Mouse (Mus musculus): ENCODE data around the gene Ttc33.

The Ttc33 gene

GRCm38 (mm10) chr15:5186293-5186675 is 959 bp downstream of the Ttc33 start:
- 9% methylated on average over 10 of the region's 10 CpGs for WGBS

DNA sequence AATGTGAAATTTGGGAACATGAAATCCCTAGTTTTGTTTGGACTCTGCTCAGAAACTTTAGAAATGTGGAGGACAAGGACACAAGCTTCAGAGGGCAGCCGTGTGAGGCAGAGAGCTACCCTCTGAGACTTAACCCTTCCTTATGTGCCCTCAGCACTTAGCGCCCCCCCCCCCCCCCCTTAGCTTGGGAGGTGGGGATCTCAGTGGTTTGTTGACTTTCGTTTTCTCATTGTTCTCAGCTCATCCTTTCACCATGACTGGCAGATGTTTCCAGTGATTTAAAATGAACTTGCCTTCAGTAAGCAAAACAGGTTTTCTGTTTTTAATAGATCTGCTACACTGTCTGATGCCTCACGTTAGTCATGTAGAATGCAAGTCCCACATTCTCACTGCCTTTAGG is 1.8 kb downstream of the Ttc33 start:
- 44% methylated on average over 4 of the region's 4 CpGs for WGBS

GRCm38 (mm10) chr15:5188029-5188428 is 2.7 kb downstream of the Ttc33 start:
- 70% methylated on average over 1 of the region's 1 CpGs for WGBS

GRCm38 (mm10) chr15:5189504-5190093 is 4.3 kb downstream of the Ttc33 start:
- WGBS = 41% methylated on average over 10 of the region's 10 CpGs

- WGBS = 58% methylated on average over 3 of the region's 3 CpGs
These were observed 8.5 kb downstream of the Ttc33 start for GRCm38 (mm10) chr15:5193833-5194232.

DNA sequence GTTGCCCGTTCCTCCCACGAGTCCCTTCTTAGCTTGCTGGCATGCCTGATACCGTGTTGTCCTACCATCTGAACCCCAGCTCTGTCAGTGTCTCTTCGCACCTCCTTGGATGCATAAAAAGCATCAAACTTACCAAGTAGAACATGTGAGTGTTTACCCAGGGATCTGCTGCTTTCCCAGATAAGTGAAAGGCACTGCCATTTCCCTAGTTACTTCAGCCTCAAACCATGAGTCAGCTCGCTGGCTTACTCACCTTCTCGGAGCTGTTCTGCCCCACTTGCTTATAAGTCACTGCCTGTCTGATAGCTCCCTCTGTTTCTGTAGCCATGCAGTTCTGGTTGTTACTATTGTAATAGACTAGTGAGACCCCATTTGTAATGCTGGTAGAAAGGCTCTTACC is 9.1 kb downstream of the Ttc33 start:
- WGBS = 61% methylated on average over 6 of the region's 6 CpGs

- WGBS = 85% methylated on average over 9 of the region's 9 CpGs
These were observed 9.6 kb downstream of the Ttc33 start for GRCm38 (mm10) chr15:5194931-5195330.

DNA sequence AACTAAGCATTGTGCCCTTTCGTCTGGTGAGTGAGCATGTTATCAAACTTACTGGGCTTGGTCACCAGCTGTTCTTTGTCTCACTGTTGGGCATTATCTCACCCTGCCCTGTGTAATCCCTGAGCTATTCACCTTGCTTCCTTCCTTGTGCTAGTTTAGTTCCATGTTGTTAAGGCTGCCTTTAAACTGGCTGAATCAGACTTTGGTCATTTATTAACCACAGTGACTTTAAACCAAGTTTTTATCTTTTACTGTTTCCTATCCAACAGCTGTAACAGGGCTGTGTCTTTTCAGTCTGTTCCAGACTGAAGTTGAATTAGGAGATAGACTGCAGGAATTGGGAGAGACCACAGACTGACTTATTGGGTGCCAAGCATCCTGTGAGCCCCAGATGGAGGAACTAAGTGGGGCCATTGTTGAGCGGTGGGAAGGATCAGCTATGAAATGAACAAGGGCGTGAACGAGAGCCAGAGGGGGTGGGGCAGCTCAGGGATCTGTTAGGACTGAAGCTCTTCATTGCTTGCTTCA is 10.7 kb downstream of the Ttc33 start:
- 58% methylated on average over 4 of the region's 4 CpGs for WGBS

GRCm38 (mm10) chr15:5196691-5197090 is 11.4 kb downstream of the Ttc33 start:
- WGBS = 79% methylated on average over 4 of the region's 4 CpGs

GRCm38 (mm10) chr15:5205222-5205621 is 19.9 kb downstream of the Ttc33 start:
- WGBS = 93% methylated on average over 9 of the region's 9 CpGs

DNA sequence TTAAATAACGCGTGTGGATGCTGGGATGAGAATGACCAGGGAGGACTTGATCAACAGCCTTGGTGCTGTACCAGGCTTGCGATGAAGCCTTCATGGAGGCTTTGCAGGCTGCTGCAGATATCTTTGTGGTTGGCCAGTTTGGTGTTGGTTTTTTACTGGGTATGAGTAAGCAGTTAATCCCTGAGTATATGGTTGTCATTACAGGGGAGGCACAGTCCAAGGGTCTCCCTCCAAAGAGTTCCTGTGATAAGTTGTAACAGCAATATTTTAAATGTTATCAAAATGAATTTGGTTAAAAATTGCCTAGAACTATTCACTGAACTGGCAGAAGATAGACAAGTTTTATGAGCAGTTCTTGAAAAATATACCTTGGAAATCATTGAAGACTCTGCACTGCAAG is 23.8 kb downstream of the Ttc33 start:
- WGBS = 97% methylated on average over 3 of the region's 3 CpGs

DNA sequence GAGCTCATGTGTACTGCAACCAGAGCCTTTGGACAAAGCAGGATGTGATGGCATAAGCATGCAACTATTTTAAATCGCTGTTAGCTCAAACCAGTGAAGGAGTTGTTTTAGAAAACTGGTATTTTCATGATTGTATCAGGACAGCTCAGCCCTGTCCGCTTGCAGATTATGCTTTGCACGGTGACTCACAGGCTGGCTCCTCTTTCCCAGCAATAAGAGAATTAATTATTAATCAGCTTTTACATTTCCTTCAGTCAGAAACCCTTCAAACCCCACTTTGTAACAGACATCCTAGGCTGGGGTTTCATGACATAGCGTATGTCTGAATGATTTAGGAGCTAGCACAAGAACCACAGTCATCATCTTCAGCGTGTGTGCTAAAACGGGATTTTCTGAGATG is 35.2 kb downstream of the Ttc33 start:
- WGBS = 85% methylated on average over 6 of the region's 6 CpGs

- WGBS = 89% methylated on average over 10 of the region's 10 CpGs
These were observed 45.4 kb downstream of the Ttc33 start for GRCm38 (mm10) chr15:5230746-5231145.

DNA sequence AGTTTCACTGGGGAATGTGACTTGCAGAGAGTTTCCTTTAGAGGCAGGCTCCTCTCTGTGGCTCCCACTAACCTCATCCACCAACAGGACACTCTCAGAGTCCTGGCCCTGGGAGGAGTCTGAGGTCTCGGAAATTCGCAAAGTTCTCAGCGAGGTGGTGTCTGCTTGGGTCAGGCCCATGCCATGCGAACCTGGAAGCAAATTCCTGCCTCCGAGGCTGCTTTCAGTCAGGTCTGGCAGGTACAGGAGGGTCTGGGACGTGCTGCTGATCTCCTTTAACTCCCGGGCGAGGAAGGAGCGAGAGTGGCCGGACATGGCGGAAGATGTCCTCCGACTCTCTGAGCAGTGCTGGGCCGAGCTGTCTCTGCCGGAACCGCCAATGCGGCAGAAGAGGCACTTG is 49.3 kb downstream of the Ttc33 start:
- WGBS = 86% methylated on average over 16 of the region's 16 CpGs

- WGBS = 16% methylated on average over 8 of the region's 8 CpGs
These were observed 50.2 kb downstream of the Ttc33 start for GRCm38 (mm10) chr15:5235527-5235926.

GRCm38 (mm10) chr15:5236538-5236937 is 51.2 kb downstream of the Ttc33 start:
- 9% methylated on average over 6 of the region's 6 CpGs for WGBS

DNA sequence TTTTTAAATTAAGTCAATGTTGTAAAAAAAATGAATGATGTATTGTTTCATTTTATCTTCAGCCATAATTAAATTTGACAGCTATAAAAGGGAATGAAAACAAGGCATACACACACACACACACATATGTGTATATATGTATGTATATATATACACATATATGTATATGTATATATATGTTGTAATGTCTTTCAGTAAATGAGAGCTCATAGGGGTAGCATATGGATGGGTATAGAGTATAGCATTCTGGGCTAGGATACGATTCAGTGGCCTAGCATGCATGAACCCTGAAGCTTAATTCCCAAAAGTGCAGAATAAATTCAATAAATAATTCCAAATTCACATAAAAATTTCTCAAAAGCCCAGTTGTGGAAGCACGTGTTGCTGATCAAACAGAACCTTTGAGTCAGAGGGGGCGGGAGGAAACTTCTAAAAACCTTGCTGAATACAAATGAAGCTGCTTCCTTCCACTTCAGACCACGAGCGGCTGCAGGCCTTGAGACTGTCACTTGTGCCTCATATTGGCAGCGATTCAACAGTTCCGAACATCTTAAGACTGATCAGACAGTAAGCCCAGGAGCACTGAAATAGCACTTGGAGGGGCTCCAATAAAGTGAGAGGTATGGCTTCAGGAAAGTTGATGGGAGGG is 51.8 kb downstream of the Ttc33 start:
- 40% methylated on average over 7 of the region's 7 CpGs for WGBS

DNA sequence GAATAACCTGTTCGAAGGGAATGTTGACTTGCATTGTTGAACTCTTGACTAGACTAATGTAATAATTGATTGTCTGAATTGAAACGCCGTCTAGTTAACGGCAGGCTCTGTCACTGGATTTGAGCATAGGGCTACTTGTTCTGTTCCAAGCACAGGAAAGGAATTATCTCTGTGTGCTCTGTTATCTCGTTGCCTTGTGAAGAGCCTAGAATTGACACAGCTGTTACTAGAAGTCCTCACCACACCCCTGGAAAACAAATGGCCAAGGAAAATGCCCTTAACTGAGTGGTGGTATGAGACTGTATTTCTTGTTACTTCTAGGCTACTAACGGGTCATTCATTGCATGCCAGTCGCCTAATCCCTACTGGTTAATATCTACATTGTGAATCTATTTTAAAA is 52.7 kb downstream of the Ttc33 start:
- WGBS = 79% methylated on average over 7 of the region's 7 CpGs

DNA sequence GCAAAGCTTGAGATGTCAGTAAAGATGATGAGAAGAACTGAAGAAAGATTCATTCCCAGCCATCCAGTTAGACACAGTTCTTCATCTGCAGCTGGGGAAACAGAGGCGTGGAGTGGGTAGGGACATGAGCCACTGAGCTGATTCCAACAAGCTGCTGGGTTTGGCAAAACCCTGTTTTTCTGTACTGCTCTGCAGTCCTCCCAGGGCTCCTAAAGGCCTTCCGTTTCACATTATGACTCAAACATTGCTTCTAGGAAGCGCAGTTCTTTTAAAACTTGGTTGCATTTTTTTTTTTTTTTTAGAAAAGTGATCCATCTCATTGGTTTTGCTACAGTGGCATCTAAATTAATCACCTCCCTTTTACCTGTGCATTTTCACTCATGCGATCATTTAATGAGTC is 53.2 kb downstream of the Ttc33 start:
- 69% methylated on average over 4 of the region's 4 CpGs for WGBS

DNA sequence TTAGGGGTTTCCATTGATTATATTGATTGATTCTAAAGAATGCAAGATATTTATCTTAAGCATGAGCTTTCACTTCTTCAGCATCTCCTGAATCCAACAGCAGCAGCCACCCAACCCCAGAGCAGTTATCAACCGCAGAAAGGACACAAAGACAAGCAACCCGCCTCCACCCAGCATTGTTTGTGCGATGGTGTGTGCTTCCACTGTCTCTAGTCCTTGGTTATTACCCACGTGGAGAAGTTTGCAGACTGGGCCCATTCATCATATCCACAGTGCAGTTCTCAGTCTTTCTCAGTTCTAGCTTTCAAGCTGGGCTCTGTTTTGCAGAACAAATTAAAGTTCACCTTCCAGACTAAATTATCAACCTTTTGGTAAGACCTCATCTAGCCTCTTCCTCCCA is 54.0 kb downstream of the Ttc33 start:
- WGBS = 66% methylated on average over 4 of the region's 4 CpGs

DNA sequence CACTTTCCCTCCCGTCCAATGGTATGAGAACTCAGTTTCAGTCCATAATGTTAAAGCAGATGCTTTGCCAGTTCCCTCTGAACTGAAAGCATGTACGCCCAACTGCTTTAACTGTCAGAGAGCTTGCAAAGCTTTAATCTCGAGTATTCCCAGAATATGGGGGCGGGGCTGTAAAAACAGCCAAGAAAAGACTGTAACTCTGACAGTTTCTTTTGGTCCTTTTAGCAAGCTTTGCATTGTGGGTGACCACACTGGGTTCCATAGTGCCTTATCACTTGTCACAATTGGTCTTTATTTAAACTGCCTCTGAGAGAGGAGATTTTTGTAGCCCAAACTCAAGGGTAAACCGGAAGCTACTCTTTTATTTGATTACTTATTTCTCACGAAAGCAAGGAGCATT is 54.6 kb downstream of the Ttc33 start:
- 52% methylated on average over 6 of the region's 6 CpGs for WGBS

- 79% methylated on average over 6 of the region's 6 CpGs for WGBS
These were observed 55.0 kb downstream of the Ttc33 start for GRCm38 (mm10) chr15:5240360-5240759.

DNA sequence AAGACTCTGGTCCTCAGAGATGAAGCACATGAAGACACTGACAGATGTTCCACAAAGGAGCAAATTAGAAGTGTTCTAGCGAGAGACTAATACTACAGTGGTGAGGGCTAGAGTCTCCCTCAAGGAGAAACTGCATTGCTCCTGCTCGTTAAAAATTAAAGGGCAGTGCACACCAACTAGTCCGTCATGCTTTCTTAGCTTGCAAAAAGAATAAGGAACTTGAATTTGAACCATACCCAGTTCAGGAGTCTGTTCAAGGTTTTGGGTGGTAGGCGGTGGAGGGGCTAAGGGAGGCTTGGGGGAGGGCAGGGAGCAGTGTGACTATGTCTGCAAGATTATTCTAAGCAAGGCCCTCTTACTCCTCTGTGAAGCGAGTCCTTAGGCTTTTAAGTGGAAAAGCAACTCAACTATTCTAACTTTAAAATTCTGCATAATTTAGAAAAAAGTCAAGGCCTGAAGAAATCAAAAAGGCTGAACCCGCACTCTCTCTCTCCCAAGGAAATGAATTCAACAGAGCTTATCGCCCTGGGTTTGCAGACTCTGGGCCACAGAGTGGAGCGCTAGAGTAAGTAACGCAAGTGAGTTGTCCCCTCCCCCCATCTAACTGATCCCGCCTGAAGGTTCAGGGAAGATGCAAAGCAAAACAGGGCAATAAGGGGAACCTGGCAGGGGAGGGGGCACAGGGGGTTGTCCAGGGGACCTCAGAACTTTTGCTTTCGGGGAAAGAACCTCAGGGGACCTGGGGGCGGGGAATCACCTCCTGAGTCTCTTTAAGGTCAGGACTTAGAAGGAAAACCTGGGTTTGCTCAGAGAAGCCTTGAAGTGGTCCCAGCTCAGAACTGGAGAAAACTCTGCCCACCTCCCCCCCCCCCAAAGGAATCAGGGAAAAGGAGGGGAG is 56.2 kb downstream of the Ttc33 start:
- WGBS = 54% methylated on average over 12 of the region's 12 CpGs
